Mouse (Mus musculus) hematopoietic stem cell, adult 5-6 weeks (primary cell): ENCODE measurements around the gene Nipsnap3b. TPM values are rescaled to one million over a fixed set of nuclear protein-coding genes. Genes with fewer than 3 reads are reported as not detected.

Experiments
- ATAC-seq, 2 experiments: fragments of 125-278 bp in 1 of 2; replicated peaks in 1 of 2; 2 replicates each; pipeline ENCODE4 v1.8.0; 2016 to 2017; ENCODE audit warnings: inconsistent platforms in 2 of 2, mild to moderate bottlenecking in 2 of 2, moderate number of reproducible peaks in 2 of 2, low read depth in 1 of 2, moderate TSS enrichment in 1 of 2; ENCODE audit not compliant: low FRiP score in 2 of 2, poor library complexity in 2 of 2, severe bottlenecking in 2 of 2, insufficient read depth in 1 of 2, low TSS enrichment in 1 of 2
- total RNA-seq: library from RNA; stranded (forward); fragments of 172-1452, 232-1000 nt; gene quantifications from 2 replicates; pipeline ENCODE4 v1.2.3, GENCODE M21; 2017

Gene Nipsnap3b
- total RNA-seq: 44.4 and 65.6 TPM in 2 replicates

- ATAC-seq: peak; percentile 94 to 95
Measured at GRCm38 (mm10) chr4:53011732-53012361, at the start of gene Nipsnap3b. TSS of gene Nipsnap3b (plus strand) at chr4:53011880.

DNA sequence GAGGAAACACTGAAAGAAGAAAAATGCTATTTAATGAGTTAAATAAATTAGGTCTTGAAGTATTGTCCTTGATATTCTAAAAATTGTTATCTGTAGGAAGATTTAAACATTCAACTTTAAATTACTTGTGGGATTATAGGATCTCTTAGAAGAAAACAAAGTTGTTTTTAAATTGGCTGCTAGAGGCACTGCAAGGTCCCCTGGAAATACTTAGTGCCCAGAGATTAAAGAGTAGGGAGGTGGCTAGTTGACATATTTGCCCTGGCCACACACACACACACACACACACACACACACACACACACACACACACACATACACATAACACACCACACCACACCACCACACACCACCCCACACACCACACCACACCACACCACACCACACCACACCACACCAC lies 47.4 kb upstream of the Nipsnap3b start, which contains the start of gene Olfr270:
TSS of gene Olfr270 (plus strand) at position 301 of the 400 bp plus-strand sequence.
- ATAC-seq: no peak

GRCm38 (mm10) chr4:52985216-52985615 lies 26.5 kb upstream of the Nipsnap3b start:
- peak; percentile 56 to 60; a peak in 3 of 4 replicates for ATAC-seq

GRCm38 (mm10) chr4:52986266-52986665 lies 25.4 kb upstream of the Nipsnap3b start:
- no peak for ATAC-seq

- peak; percentile 42 to 56; a peak in 2 of 4 replicates for ATAC-seq
Measured at GRCm38 (mm10) chr4:52989248-52989647, 22.4 kb upstream of the Nipsnap3b start, which contains the start of gene Nipsnap3a. TSS of gene Nipsnap3a (plus strand) at chr4:52989272.

- no peak for ATAC-seq
Measured at GRCm38 (mm10) chr4:52999449-52999848, 12.2 kb upstream of the Nipsnap3b start.

GRCm38 (mm10) chr4:53000154-53000553 lies 11.5 kb upstream of the Nipsnap3b start:
- peak; percentile 53 to 59; a peak in 3 of 4 replicates for ATAC-seq

- no peak for ATAC-seq
Measured at GRCm38 (mm10) chr4:53009183-53009582, 2.5 kb upstream of the Nipsnap3b start.

GRCm38 (mm10) chr4:53009871-53010270 lies 1.8 kb upstream of the Nipsnap3b start:
- ATAC-seq: no peak

DNA sequence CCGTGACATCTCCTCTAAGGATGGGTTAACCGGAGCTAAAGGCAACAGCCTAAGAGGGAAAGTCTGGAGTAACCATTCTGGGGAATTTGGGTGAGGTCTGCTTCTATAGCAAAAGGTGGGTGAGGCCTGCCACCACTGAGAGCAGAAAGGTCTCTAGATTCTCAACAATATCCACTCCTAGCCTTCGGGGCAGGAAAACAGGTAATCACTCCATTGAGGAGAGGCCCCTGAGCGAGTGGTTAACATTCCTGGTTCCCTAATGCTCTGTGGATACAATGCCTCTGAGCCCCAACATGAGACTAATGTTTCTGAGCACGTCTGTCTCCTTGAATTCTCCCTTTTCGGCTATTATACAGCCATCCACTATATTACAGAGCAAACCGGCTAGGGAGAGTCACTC lies 2.7 kb downstream of the Nipsnap3b start:
- ATAC-seq: no peak

- ATAC-seq: no peak
Measured at GRCm38 (mm10) chr4:53015024-53015423, 3.3 kb downstream of the Nipsnap3b start.

- ATAC-seq: no peak
Measured at GRCm38 (mm10) chr4:53018392-53018791, 6.7 kb downstream of the Nipsnap3b start.

- ATAC-seq: no peak
Measured at GRCm38 (mm10) chr4:53023189-53023925, 11.7 kb downstream of the Nipsnap3b start.

DNA sequence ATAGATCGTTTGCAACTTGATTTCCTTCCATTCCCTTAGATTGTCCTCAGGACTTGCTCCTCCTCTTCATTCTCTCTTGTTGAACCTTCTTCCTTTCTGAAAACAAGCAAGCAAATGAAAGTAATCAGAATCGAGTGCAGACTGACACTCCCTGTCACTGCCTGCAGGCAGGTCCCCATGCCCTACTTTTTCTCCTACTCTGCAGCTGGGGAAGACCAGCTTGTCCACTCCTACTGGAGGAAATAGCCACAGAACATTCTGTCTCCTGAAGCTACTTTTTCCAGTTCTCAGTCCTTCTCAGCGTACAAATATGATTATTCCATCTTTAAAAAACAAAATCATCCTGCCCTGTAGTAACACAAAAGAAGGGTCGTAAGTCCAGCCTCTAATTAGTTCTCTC lies 12.7 kb downstream of the Nipsnap3b start:
- no peak for ATAC-seq

DNA sequence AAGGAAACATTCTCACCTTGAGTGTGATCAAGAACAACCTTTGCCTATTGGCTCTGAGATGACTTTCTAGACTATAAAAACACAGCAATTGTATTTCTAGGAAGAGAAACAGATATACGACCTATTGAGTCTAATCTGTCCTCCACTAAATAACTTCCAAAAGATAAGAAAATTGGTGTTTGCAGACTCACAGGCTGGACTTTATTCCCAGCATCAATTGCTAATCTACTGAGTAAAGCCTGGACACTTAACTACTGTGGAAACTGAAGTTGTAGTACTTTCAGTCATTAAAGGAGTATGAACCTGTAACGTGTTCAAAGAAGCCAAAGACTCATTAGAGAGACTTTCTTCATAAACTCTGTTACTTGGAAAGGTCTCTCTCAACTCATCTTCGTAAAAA lies 16.1 kb downstream of the Nipsnap3b start:
- ATAC-seq: no peak

DNA sequence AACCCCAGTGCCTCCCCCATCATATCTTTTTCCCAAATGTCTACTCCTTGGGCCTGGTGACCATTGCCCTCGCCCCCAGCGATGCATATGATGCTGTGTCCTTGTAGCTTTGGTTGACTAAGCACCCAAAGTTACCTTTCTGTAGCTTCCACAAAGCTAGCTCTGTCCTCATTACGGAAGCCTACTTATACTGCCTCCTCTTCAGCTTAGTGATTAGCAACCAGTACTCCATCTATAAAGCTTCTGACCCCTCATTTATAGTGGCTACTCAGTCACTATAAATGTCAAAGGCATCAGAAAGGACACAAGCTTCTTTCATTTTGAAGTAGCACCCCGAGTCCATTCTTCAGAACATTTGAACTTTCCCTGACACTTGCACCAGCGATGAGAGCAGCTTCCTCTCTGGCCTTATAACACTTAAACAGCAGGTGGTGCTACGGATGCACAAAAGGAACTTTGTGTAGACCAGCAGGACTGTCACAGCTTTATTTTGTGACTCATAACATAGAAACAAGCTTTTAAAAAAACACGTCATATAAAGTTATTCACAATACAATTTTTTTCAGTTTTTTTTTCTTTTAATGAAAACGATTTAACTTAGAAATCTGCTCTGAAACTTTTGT lies 18.8 kb downstream of the Nipsnap3b start:
- no peak for ATAC-seq

DNA sequence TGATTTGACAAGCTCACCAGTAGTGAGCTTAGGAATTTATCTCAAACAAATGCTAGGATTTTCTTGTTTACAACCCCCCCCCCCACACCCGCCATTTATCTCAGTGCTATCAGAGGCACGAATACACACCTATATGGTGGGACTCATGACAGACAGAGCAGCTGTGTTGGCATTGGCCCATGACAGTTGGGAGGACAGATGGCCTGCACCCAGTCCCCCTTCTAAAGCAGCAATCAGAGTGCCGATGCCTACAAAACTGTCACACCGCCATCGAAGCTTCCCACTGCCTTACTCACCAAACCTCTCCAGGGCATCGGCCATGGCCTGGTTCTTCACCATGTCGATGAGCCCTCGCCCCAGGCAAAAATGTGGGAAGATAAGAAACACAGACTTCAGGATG lies 32.1 kb downstream of the Nipsnap3b start:
- no peak for ATAC-seq

GRCm38 (mm10) chr4:53045807-53046206 lies 34.1 kb downstream of the Nipsnap3b start:
- no peak for ATAC-seq
